Mouse (Mus musculus): ENCODE results near the gene Tmprss9. TPM values are rescaled to one million over a fixed set of nuclear protein-coding genes. Genes with fewer than 3 reads are reported as not detected.

The Tmprss9 gene
- polyA plus RNA-seq, 1 experiment: not detected

GRCm38 (mm10) chr10:80934136-80934985 lies 62.7 kb downstream of the Tmprss9 start:
- Histone ChIP-seq H3K27ac (ENCODE audit: insufficient read depth, low read depth, low read length) (no peak overlapping the region), H3K4me3 (ENCODE audit: insufficient read depth, low read depth, low read length) (no peak overlapping the region), H3K4me1 (ENCODE audit: control insufficient read depth, insufficient read depth, low read length) (peaks cover 62% of the 10 kb centered on the region)
- WGBS: 61% methylated on average over 14 of the region's 14 CpGs
- TF ChIP-seq CTCF (IDR thresholded peaks at IDR 0.05; ENCODE audit: insufficient read depth, low read depth, low read length): no peak
- no peak for TF ChIP-seq POLR2A (IDR thresholded peaks at IDR 0.05; ENCODE audit: insufficient read depth, low read depth, low read length)

- Histone ChIP-seq H3K4me3 (ENCODE audit: insufficient read depth, low read depth, low read length) (no peak overlapping the region), H3K27ac (ENCODE audit: insufficient read depth, low read depth, low read length) (no peak overlapping the region), H3K4me1 (ENCODE audit: control insufficient read depth, insufficient read depth, low read length) (peaks cover 67% of the 10 kb centered on the region)
- TF ChIP-seq POLR2A (IDR thresholded peaks at IDR 0.05; ENCODE audit: insufficient read depth, low read depth, low read length) (no peak), CTCF (IDR thresholded peaks at IDR 0.05; ENCODE audit: insufficient read depth, low read depth, low read length) (no peak)
- WGBS: 54% methylated on average over 3 of the region's 3 CpGs
These were observed 63.6 kb downstream of the Tmprss9 start for GRCm38 (mm10) chr10:80935241-80935640.

GRCm38 (mm10) chr10:80935698-80936097 lies 64.0 kb downstream of the Tmprss9 start:
- Histone ChIP-seq H3K4me1 (ENCODE audit: control insufficient read depth, insufficient read depth, low read length) (peaks cover 67% of the 10 kb centered on the region), H3K4me3 (ENCODE audit: insufficient read depth, low read depth, low read length) (no peak overlapping the region), H3K27ac (ENCODE audit: insufficient read depth, low read depth, low read length) (no peak overlapping the region)
- TF ChIP-seq CTCF (IDR thresholded peaks at IDR 0.05; ENCODE audit: insufficient read depth, low read depth, low read length) (no peak), POLR2A (IDR thresholded peaks at IDR 0.05; ENCODE audit: insufficient read depth, low read depth, low read length) (no peak)
- WGBS: 6% methylated on average over 17 of the region's 17 CpGs

- Histone ChIP-seq H3K4me1 (ENCODE audit: control insufficient read depth, insufficient read depth, low read length) (peaks cover 67% of the 10 kb centered on the region), H3K4me3 (ENCODE audit: insufficient read depth, low read depth, low read length) (no peak overlapping the region), H3K27ac (ENCODE audit: insufficient read depth, low read depth, low read length) (no peak overlapping the region)
- 6% methylated on average over 37 of the region's 37 CpGs for WGBS
- TF ChIP-seq POLR2A (IDR thresholded peaks at IDR 0.05; ENCODE audit: insufficient read depth, low read depth, low read length): no peak
- no peak for TF ChIP-seq CTCF (IDR thresholded peaks at IDR 0.05; ENCODE audit: insufficient read depth, low read depth, low read length)
These were observed 64.6 kb downstream of the Tmprss9 start for GRCm38 (mm10) chr10:80936135-80936809.

GRCm38 (mm10) chr10:80936810-80937164 lies 65.1 kb downstream of the Tmprss9 start:
- Histone ChIP-seq H3K4me3 (ENCODE audit: insufficient read depth, low read depth, low read length) (no peak overlapping the region), H3K27ac (ENCODE audit: insufficient read depth, low read depth, low read length) (no peak overlapping the region), H3K4me1 (ENCODE audit: control insufficient read depth, insufficient read depth, low read length) (peaks cover 65% of the 10 kb centered on the region)
- TF ChIP-seq CTCF (IDR thresholded peaks at IDR 0.05; ENCODE audit: insufficient read depth, low read depth, low read length): no peak
- TF ChIP-seq POLR2A (IDR thresholded peaks at IDR 0.05; ENCODE audit: insufficient read depth, low read depth, low read length): no peak
- 29% methylated on average over 6 of the region's 6 CpGs for WGBS

- Histone ChIP-seq H3K27ac (ENCODE audit: insufficient read depth, low read depth, low read length) (no peak overlapping the region), H3K4me1 (ENCODE audit: control insufficient read depth, insufficient read depth, low read length) (peaks cover 56% of the 10 kb centered on the region), H3K4me3 (ENCODE audit: insufficient read depth, low read depth, low read length) (no peak overlapping the region)
- no peak for TF ChIP-seq CTCF (IDR thresholded peaks at IDR 0.05; ENCODE audit: insufficient read depth, low read depth, low read length)
- no peak for TF ChIP-seq POLR2A (IDR thresholded peaks at IDR 0.05; ENCODE audit: insufficient read depth, low read depth, low read length)
- 44% methylated on average over 8 of the region's 8 CpGs for WGBS
These were observed 66.0 kb downstream of the Tmprss9 start for GRCm38 (mm10) chr10:80937646-80938045.

- H3K4me3 ChIP-seq (ENCODE audit: insufficient read depth, low read depth, low read length): peak overlapping the region; percentile 20
- 17% methylated on average over 15 of the region's 15 CpGs for WGBS
- TF ChIP-seq POLR2A (IDR thresholded peaks at IDR 0.05; ENCODE audit: insufficient read depth, low read depth, low read length) (0 out of 2 replicates have a peak, but pooled peaks have one; percentile 4), CTCF (IDR thresholded peaks at IDR 0.05; ENCODE audit: insufficient read depth, low read depth, low read length) (no peak)
These were observed 67.3 kb downstream of the Tmprss9 start for GRCm38 (mm10) chr10:80938831-80939550.

GRCm38 (mm10) chr10:80939671-80940070 lies 68.0 kb downstream of the Tmprss9 start:
- WGBS: 3% methylated on average over 28 of the region's 28 CpGs
- H3K4me1 ChIP-seq (ENCODE audit: control insufficient read depth, insufficient read depth, low read length): peaks cover 45% of the 10 kb centered on the region
- 0 out of 2 replicates have a peak overlapping the region, but pooled peaks have one; percentile 2 for H3K27ac ChIP-seq (ENCODE audit: insufficient read depth, low read depth, low read length)
- TF ChIP-seq CTCF (IDR thresholded peaks at IDR 0.05; ENCODE audit: insufficient read depth, low read depth, low read length) (no peak), POLR2A (IDR thresholded peaks at IDR 0.05; ENCODE audit: insufficient read depth, low read depth, low read length) (no peak)
- H3K4me3 ChIP-seq (ENCODE audit: insufficient read depth, low read depth, low read length): peak overlapping the region; percentile 20

More at GRCm38 (mm10) chr10:80938831-80939550, 67.3 kb downstream of the Tmprss9 start:
- Histone ChIP-seq H3K27ac (ENCODE audit: insufficient read depth, low read depth, low read length) (0 out of 2 replicates have a peak overlapping the region, but pooled peaks have one; percentile 2), H3K4me1 (ENCODE audit: control insufficient read depth, insufficient read depth, low read length) (peaks cover 45% of the 10 kb centered on the region)
